Mouse (Mus musculus) bone marrow, adult 2 months (tissue): ENCODE results near the gene Carmil3. TPM values are rescaled to one million over a fixed set of nuclear protein-coding genes. Genes with fewer than 3 reads are reported as not detected.
A peak's percentile ranks its signal among the peaks of the same experiment; 100 is the strongest.

ENCODE experiments used
- H3K27ac ChIP-seq: fragments of 200-500 bp; 2 replicates; pipeline ENCODE4 v1.5.1; 2012; ENCODE audit warnings: low read depth, mild to moderate bottlenecking, control low read depth, inconsistent platforms, low read length; ENCODE audit not compliant: control insufficient read depth, poor library complexity, insufficient read depth
- H3K4me1 ChIP-seq: fragments of 200-500 bp; 2 replicates; pipeline ENCODE4 v1.6.1; 2011; ENCODE audit warnings: low read length; ENCODE audit not compliant: control insufficient read depth, insufficient read depth
- H3K4me3 ChIP-seq: fragments of 200-500 bp; replicated peaks from 2 replicates; pipeline ENCODE3; 2011; ENCODE audit warnings: mild to moderate bottlenecking, low read depth, low read length, control low read depth; ENCODE audit not compliant: control insufficient read depth
- CTCF ChIP-seq: fragments of 200-500 bp; IDR thresholded peaks from 2 replicates; pipeline ENCODE4 v1.5.1; 2011; ENCODE audit warnings: low read length, control low read depth; ENCODE audit not compliant: control insufficient read depth, insufficient read depth
- POLR2A ChIP-seq: fragments of 200-500 bp; IDR thresholded peaks from 2 replicates; pipeline ENCODE4 v1.6.1; 2011; ENCODE audit warnings: low read depth, mild to moderate bottlenecking, control low read depth, low read length, borderline replicate concordance; ENCODE audit not compliant: control insufficient read depth
- WGBS: fragments of 180-500 bp; shearing (Covaris S2); methylation state at CpG from one replicate; pipeline ENCODE4 v1.1.7; 2018; 5-methylcytosine and 5-hydroxymethylcytosine counted together
- polyA plus RNA-seq: library from polyadenylated mRNA; stranded (reverse); fragments of >200 nt; gene quantifications from 2 replicates; pipeline ENCODE4 v1.2.4, GENCODE M21; 2011; ENCODE audit warnings: low replicate concordance; ENCODE audit not compliant: missing spikeins, insufficient read depth, insufficient read length

Gene Carmil3
- polyA plus RNA-seq, 1 experiment: 3.5 TPM

GRCm38 (mm10) chr14:55479629-55480028 is 10.8 kb upstream of the Carmil3 start:
- TF ChIP-seq CTCF (no peak), POLR2A (no peak)
- 88% methylated on average over 10 of the region's 10 CpGs for WGBS
- Histone ChIP-seq H3K27ac (no peak overlapping the region), H3K4me1 (no peaks in the 10 kb centered on the region; the same call in 1 of the 2 replicates), H3K4me3 (no peak overlapping the region)

DNA sequence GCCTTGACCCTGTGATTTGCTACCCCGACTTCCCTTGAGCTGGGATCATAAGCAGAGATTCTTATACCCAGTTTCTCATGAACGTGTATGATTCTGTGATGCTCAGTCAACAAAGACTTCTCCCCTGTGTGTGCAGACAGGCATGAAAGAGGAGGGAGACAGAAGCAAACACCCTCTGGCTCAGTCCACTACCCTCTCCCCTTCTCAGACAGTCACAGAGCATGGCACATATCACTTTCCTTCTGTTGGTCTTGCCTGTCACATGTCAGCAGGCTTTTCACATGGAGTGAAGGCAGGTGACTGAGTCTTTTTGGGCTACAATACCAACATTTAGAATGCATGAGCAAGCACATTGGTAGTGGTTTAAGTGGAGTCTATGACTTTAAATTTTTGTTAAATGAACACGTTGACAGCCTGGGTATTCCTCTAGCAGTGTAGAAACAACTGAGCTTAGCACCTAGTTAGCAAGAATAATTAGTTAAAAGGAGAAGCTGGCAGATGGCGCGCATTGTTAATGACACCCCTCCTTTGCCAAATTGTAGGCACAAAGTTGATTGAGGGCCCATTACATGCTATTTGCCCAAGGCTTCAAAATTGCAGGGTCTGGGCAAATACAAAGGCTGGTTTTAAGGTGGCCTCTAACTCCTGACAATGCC is 5.9 kb upstream of the Carmil3 start:
- Histone ChIP-seq H3K4me3 (no peak overlapping the region), H3K27ac (no peak overlapping the region), H3K4me1 (no peaks in the 10 kb centered on the region; the same call in 1 of the 2 replicates)
- 81% methylated on average over 5 of the region's 5 CpGs for WGBS
- TF ChIP-seq CTCF (no peak), POLR2A (no peak)

GRCm38 (mm10) chr14:55486836-55487235 is 3.6 kb upstream of the Carmil3 start:
- no peak overlapping the region for H3K27ac ChIP-seq
- TF ChIP-seq POLR2A (no peak), CTCF (no peak)
- 82% methylated on average over 8 of the region's 8 CpGs for WGBS
- H3K4me3 ChIP-seq: no peak overlapping the region
- no peaks in the 10 kb centered on the region; the same call in 1 of the 2 replicates for H3K4me1 ChIP-seq

DNA sequence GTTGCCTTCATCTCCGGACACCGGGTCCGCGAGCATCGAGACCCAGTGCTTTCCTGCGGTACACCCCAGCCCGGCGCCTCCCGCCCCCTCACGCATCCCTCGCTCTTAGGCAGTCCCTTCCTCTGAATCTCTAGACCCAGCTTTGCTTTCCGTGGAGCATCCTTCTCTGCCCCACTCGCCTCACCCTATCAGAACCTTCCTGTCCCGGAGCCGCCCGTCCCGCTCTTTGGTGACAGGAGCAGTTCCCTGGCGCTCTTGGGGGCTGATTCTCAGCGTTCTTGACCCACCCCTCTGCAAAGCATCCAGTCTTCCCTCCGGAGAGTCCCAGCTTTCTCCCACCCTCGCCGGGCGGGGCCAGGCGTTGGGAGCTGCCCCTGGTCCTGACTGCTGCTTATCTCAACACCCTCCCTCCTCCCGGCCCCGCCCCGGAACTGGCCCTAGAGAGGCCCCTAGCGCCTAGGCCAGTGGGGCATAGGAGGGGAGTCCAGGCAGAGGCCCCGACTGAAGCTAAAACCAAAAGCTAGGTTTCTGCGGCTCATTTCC is 911 bp downstream of the Carmil3 start:
- TF ChIP-seq CTCF: no peak
- no peak for TF ChIP-seq POLR2A
- 1% methylated on average over 30 of the region's 30 CpGs for WGBS
- H3K4me3 ChIP-seq: peak overlapping the region; percentile 43
- no peaks in the 10 kb centered on the region; the same call in 1 of the 2 replicates for H3K4me1 ChIP-seq
- no peak overlapping the region for H3K27ac ChIP-seq

- TF ChIP-seq CTCF (no peak), POLR2A (no peak)
- 63% methylated on average over 3 of the region's 3 CpGs for WGBS
- no peak overlapping the region for H3K27ac ChIP-seq
- no peak overlapping the region for H3K4me3 ChIP-seq
- no peaks in the 10 kb centered on the region; the same call in 1 of the 2 replicates for H3K4me1 ChIP-seq
Observed at GRCm38 (mm10) chr14:55492103-55492502, 1.7 kb downstream of the Carmil3 start.

GRCm38 (mm10) chr14:55495509-55496240 is 5.2 kb downstream of the Carmil3 start:
- H3K4me3 ChIP-seq: no peak overlapping the region
- no peak for TF ChIP-seq CTCF
- TF ChIP-seq POLR2A: no peak
- WGBS: 73% methylated on average over 19 of the region's 20 CpGs

DNA sequence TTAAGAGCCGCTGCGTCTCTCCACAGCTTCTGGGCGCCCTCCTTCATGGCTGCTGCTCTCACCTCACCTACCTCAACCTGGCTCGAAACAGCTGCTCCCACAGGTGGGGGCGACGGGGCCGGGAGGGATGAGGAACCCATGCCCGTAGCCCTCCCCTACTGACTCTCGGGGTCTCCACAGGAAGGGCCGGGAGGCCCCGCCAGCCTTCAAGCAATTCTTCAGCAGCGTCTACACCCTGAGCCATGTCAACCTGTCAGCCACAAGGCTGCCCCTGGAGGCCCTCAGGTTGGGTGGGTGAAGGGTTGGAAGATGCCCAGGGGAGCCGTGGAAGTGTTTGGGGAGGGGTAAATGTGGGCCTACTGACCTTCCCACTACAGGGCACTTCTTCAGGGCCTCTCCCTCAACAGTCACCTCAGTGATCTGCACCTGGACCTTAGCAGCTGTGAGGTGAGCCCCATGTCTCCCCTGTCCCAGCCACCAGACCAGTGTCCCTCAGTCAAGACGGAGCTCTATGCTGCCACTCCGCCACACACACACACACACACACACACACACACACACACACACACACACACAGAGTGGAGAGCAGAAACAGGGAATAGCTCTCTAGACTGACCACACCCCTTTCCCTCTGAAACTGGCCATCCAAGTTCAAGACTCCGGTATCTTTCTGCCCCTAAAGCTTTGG is 6.5 kb downstream of the Carmil3 start:
- H3K4me3 ChIP-seq: no peak overlapping the region
- TF ChIP-seq CTCF (no peak), POLR2A (no peak)
- 68% methylated on average over 16 of the region's 16 CpGs for WGBS
- H3K4me1 ChIP-seq: no peaks in the 10 kb centered on the region
- no peak overlapping the region for H3K27ac ChIP-seq

More at GRCm38 (mm10) chr14:55495509-55496240, 5.2 kb downstream of the Carmil3 start:
- Histone ChIP-seq H3K4me1 (no peaks in the 10 kb centered on the region; the same call in 1 of the 2 replicates), H3K27ac (no peak overlapping the region)

DNA sequence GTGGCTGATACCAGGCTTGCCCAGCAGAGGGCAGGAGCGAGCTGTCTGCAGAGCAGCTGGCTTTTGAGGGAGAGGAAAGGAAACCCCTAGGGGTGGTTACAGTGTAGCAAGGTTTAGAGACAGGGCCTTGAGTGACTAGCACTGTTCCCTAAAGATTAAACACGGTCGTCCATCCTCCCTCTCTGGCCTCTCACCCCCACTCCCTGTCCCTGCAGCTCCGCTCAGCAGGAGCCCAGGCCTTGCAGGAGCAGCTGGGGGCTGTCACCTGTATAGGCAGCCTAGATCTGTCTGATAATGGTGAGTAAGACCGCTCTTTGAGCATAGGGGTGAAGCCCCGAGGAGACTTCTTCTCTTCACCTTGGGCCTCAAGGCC is 7.0 kb downstream of the Carmil3 start:
- WGBS: 34% methylated on average over 6 of the region's 6 CpGs
- H3K4me3 ChIP-seq: no peak overlapping the region
- no peaks in the 10 kb centered on the region for H3K4me1 ChIP-seq
- TF ChIP-seq POLR2A (no peak), CTCF (peak; percentile 99)
- H3K27ac ChIP-seq: no peak overlapping the region
